Mouse (Mus musculus): ENCODE measurements around the gene Sh3bp5.

GRCm38 (mm10) chr14:31393936-31394630 is 41.8 kb downstream of the Sh3bp5 start:
- TF ChIP-seq POLR2A (IDR thresholded peaks at IDR 0.05; ENCODE audit: borderline replicate concordance, low read depth, low read length), result no peak
- no peak for TF ChIP-seq CTCF (IDR thresholded peaks at IDR 0.05; ENCODE audit: low read depth, low read length)

Measured in bone marrow macrophage, adult 2 months (primary cell).